21 mouse cellular contexts compared by ENCODE assay signal in genomic region chr13:36214056-36214455, GRCm38 (mm10).
DNase-seq lines count a peak whose midpoint lies in the region; ATAC-seq lines count a peak whose summit lies in the region.
"Had no signal": no experiment of that assay in that cellular context is flagged by ENCODE, and none has a peak within 500 bp of the region (broad histone marks: within the 10 kb centered on the region; RNA-seq: fewer than 3 reads in every experiment).

No protein-coding gene starts in this region.

- H3K36me3 ChIP-seq in hindbrain, embryonic 10.5 days, result no peaks in the 10 kb centered on the region
- H3K36me3 ChIP-seq: embryonic facial prominence, embryonic 12.5 days; embryonic facial prominence, embryonic 15.5 days; intestine, embryonic 15.5 days had no signal

- H3K27ac ChIP-seq in hindbrain, embryonic 10.5 days, result no peak overlapping the region
- H3K27ac ChIP-seq: embryonic facial prominence, embryonic 12.5 days; embryonic facial prominence, embryonic 15.5 days; gastrocnemius, adult 2 months; hindbrain, embryonic 14.5 days; intestine, embryonic 15.5 days had no signal

- no peaks in the 10 kb centered on the region for H3K27me3 ChIP-seq in hindbrain, embryonic 10.5 days (ENCODE audit: insufficient read depth, poor library complexity, severe bottlenecking)
- H3K27me3 ChIP-seq: embryonic facial prominence, embryonic 12.5 days; embryonic facial prominence, embryonic 15.5 days; intestine, embryonic 15.5 days had no signal

- no peaks in the 10 kb centered on the region for H3K9me3 ChIP-seq in hindbrain, embryonic 10.5 days
- H3K9me3 ChIP-seq: embryonic facial prominence, embryonic 12.5 days; embryonic facial prominence, embryonic 15.5 days; intestine, embryonic 15.5 days had no signal

- H3K4me1 ChIP-seq in hindbrain, embryonic 10.5 days (replicated peaks), result no peaks in the 10 kb centered on the region
- H3K4me1 ChIP-seq: embryonic facial prominence, embryonic 12.5 days; embryonic facial prominence, embryonic 15.5 days; intestine, embryonic 15.5 days had no signal

- DNase-seq in 416B (ENCODE audit: low read depth), result peak; percentile 88
- DNase-seq in hindbrain, embryonic 10.5 days (ENCODE audit: low spot score), result no peak
- no peak for DNase-seq in right cerebral cortex, postnatal 14 days
- no peak for DNase-seq in lung, postnatal 14 days
- DNase-seq: adrenal gland, postnatal 10 days; adrenal gland, postnatal 36 days; cerebellum, adult 18-20 months; cerebellum, adult 9-10 months; cerebellum, postnatal 14 days; forebrain, postnatal 0 days; gastrocnemius, adult 2 months; gastrocnemius, postnatal 14 days; heart, adult 11 months had no signal

- peak; percentile 32 for ATAC-seq in CD4-positive, CD25-positive, alpha-beta regulatory T cell, adult 4 months
- peak; percentile 43 for ATAC-seq in activated CD4-positive, CD25-positive, alpha-beta regulatory T cell, adult 4 months
- 0 out of 2 replicates have a peak, but pooled peaks have one; percentile 17 for ATAC-seq in megakaryocyte progenitor cell, adult 5-6 weeks (replicated peaks; ENCODE audit: poor library complexity)
- ATAC-seq: forebrain, embryonic 14.5 days; forebrain, postnatal 0 days; intestine, embryonic 15.5 days had no signal

- no peak overlapping the region for H3K4me3 ChIP-seq in hindbrain, embryonic 10.5 days
- H3K4me3 ChIP-seq: embryonic facial prominence, embryonic 12.5 days; embryonic facial prominence, embryonic 15.5 days; gastrocnemius, adult 2 months; intestine, embryonic 15.5 days had no signal

- WGBS in hindbrain, embryonic 10.5 days, result 92% methylated on average over 4 of the region's 4 CpGs
